Mouse (Mus musculus): Measurements from ENCODE around the gene Hpd. TPM values are rescaled to one million over a fixed set of nuclear protein-coding genes. Genes with fewer than 3 reads are reported as not detected.

Hpd gene
- total RNA-seq, 2 experiments from 2014 or later = not detected

DNA sequence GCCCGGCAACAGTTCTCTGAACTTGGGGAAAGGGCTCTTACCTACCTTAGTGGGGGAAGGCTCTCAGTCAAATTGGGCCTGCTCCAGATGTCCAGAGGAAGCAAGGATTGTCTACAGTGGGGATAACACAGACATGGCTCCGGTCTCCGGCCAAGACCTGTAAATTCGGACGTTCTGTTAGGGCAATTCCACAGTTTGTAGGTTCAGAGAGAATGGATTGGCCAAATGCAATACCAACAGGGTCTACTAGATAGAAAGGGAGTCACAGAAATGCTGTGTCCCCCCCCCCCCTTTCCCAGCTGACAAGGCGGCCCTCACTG, 44.7 kb downstream of the Hpd start:
- intact Hi-C loops (cut with DNase I) = no loop called here
- no peak for DNase-seq

DNA sequence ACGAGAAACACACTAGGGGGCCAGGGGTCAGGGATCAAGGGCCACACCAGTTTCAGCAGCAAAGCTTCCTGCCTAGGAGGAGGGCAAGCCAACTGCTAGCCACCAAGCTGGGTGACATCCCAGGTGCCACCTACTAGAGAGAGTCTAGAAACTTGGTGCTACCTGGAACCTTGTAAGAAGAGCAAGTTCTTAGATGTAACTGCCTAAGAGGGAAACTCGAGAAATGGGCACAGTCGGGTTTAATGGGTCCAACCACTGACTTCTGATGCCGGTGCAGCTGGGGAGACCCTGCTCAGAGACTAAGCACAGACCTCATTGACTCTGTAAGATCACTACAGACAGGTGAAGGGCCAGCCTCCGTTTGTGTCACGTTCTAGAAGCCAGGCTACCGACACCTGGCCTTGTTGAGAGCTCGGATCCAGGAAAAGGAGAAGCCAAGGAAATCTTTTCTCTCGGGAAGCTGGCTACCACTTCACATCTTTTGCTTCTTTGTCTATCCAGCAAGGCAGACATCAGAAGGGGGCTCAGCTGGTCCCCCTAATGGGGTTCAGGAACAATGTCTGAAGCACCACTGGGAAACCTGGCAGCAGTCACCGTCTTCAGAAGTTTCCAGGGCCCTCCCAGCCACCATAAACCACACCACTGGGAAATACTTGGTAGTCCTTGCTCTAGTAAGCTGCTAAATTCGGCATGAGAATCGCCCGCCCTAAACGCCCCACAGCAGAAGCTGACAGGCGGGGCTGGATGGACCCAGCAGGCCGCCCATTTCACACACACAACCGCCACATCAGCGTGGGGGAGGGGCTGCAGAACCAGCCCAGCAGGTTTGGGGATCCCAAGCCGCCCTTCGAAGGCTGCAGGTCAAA, 45.2 kb downstream of the Hpd start:
- intact Hi-C loops (cut with DNase I) = no loop called here
- peak; percentile 83 to 89 for DNase-seq

DNA sequence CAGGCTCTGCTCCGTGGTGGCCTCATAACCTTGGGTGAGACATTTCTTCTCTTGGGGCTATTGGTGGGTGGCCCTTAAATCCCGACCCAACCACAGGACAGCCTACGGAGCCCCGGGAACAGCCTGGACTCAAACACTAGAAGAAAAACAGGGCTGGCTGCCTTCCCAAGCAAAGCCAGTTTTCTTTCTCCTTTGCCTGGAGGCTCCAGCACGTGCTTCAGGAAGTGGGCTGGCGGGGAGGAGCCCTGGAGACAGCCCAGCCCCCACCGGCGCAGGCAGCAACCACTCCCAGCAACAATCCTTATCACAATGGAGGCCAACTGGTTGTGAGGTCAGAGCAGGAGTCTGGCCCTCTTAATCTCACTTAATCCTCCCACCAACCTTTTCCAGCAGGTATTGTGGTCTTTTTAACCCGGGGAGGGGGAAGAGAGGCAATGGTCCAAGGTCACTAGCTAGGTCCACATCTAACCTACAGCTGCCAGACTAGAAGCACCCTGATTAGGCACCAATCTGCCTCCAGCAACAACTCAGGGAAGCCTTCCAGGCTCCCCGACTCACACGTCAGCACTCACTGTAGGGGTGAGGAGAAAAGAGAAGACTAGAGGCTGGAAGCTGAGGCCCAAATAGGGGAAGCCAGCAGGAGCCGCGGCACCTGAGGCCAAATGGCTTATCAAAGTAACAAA, 46.0 kb downstream of the Hpd start:
- intact Hi-C loops (cut with DNase I) = no loop called here
- DNase-seq = peak; percentile 92 to 93

DNA sequence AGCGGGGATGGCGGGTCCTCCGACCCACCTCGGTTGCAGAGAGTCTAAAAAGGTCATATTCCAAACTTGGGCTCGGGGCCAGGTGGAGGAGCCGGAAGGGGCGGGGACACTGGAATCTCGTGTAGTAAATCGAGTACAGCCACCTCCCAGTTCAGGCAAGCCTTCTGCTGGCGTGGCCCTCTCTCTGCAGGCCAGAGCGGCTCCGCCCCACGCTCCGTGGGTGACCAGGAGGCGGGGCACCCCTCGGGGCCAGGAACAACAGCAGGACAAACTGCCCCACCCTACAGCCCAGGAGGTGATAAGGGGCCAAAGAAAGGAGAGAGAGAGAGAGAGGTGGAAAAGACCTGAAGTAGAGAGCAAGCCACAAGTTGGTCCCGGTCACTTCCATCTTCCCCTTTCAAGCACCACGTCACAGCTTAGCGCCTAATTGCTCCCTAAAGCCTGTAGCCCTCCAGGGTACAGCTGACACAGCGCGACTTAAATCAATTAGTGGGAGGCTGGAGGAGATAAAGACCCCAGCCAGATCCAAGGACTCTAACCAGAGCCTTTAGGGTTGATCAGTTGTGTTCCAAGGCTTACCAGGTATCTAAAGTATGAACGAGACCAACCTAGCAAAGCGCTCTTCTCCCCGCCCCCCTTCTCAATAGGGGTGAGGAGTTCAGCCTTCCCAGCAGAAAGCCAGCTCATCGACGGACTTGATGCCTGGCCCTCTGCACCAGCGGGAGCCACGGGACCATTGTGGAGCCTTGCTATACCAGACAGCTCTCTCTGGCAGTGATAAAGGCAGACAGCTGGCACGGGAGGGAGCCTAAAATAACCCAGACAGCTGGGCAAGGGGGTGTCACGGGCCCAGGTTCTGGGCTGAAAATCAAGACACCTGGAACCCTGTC, 46.8 kb downstream of the Hpd start:
- intact Hi-C loops (cut with DNase I) = no loop called here

DNA sequence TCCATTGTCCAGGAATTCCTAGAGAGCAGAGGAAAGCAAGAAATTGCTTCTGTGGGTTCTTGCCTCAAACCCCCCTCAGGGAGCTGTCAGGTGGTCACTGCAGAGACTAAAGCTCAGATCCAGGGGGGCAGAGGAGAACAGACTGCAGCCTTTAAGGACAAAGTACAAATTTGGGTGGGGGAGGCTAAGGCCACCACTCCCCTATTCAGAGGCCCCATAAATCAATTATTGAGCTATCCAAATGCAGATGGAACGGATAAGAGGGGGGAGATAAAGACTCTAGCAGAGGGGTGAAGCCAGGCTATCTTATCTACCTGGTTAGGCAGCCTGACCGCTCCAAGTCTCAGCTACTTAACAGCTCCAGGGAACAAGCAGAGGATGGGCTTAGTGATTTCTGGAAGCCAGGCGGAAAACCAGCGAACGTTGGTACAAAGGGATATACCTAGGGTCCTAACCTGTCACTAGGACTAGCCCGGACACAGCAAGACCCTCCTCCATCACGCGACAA, 47.6 kb downstream of the Hpd start:
- DNase-seq = no peak
- intact Hi-C loops (cut with DNase I) = no loop called here

More for the DNA sequence above, 46.8 kb downstream of the Hpd start:
- peak; percentile 90 to 92 for DNase-seq

DNA sequence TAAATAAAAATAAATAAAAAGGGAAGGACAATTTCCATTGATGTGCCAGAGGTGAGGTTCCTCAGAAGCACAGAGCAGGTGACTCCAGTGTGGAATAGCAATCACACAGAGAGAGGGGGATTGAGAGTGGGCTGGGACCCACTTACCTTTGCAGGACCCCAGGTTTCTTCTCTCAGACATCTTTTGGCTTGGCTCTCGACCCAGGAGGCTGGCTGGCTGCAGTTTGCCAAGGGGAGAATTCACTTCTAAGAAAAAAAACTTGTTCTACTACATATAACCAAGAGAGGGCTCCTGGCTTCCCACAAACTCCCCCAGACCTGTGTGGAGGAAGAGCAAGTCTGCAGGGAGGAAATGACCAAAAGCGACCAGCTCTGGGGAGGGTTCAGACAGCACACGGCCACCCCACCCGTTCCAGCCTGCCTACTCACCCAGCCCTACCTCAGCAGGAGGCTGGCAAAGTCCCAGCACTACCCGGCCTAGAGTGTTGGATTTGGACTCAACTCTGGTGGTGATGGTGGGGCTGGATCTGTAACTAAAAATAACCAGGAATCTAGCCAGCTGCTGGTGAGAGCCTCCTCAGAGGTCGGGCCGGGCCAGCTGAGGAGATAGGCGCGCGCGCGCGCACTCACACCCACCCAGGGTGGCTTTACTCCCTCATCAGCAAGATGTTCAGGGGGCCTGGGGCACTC, 48.2 kb downstream of the Hpd start:
- DNase-seq = peak; percentile 74 to 76
- intact Hi-C loops (cut with DNase I) = no loop called here

DNA sequence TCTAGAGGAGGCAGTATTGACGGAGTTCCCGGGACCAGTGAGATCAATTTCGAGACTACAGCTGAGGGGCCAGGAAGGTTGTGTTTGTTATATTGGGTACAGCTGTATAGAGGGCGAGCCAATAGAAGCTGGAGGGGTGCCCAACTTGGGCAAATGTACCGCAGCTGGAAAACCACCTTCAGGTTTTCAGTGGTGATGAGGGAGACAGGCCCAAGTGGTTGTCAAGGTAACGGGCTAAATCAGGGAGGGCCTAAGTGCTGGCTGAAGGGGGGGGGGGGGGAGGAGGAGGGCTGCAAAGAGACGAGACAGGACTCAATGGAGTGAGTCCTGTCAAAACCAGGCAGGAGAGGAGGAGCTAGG, 48.8 kb downstream of the Hpd start:
- DNase-seq = no peak
- intact Hi-C loops (cut with DNase I) = loop anchor here (1.0 kb wide), 3 partner anchors 16 to 38 kb away; no protein-coding TSS in a partner anchor

DNA sequence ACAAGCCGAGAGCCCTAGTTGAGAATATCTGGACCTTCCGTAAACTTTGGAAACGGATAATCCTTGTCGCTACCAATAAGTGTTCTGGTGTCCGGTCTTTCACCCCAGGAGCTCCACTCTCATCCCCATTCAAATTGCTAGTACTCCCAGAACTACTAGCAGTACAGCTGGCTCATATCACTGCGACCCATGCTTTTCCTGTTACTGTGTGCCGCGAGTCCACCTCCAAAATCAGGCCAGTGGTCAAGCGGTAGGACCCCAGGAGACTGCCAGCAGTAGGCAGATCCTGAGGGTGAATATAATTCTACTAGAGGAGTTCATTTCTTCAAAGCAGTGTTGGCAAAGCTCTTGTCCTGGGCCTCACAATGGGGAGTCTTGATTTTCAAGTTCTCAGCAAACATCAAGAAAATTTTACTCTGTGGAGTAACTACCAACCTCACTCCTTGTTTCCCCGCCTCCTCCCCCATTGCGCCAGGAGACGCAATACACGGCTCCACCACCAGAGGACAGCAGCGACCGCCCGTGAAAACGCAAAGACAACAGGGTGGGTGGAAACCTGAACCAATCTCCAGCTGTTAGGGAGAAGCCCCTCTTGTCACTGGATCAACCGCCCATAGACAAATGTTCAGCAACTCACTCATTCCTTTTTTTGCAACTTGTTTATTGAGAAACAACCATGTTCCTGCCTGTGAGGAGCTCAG, 49.3 kb downstream of the Hpd start:
- peak; percentile 94 for DNase-seq
- intact Hi-C loops (cut with DNase I) = loop anchor here (1.0 kb wide), 3 partner anchors 16 to 38 kb away; no protein-coding TSS in a partner anchor

DNA sequence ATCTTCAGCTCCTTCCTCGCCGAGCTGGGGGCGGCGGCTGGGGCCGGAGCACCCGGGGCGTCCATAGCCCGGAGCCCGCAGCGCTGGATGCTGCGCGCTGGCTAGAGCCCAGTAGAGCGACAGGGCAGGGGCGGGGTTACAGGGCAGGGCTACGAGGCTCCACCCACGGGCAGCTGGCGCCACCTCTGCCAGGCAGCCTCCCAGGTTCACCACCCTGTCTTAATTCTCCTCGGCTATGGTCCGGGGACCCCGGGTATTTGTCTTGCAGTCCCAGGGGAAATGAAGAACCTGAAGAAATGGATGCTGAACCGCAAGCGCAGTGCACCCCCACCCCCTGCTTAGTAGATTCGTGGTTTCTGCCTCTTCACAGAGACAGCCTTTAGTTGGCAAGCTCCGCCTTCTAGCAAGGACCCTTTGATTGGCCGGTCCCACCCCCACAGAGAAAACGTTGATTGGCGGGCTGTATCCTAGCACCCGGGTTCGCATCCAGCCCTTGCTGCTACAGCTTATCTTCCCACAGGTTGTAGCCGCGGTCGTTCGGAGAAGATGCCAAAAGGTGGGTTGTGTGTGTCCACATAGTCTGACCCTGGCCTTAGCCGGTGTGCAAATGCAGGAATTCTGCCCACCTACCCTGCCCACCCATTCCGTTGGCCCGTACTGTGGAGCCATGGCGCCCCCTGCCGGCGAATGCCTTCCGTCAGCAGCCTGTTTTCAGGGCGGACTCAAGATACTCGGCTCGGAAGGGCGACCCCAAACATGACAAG, 50.0 kb downstream of the Hpd start, which contains the start of gene Rhof:
TSS of gene Rhof (minus strand) at position 385 of the 764 bp plus-strand sequence.
- intact Hi-C loops (cut with DNase I) = loop anchor here (1.0 kb wide), 5 partner anchors 15 to 69 kb away; no protein-coding TSS in a partner anchor
- peak; percentile 86 to 91 for DNase-seq

DNA sequence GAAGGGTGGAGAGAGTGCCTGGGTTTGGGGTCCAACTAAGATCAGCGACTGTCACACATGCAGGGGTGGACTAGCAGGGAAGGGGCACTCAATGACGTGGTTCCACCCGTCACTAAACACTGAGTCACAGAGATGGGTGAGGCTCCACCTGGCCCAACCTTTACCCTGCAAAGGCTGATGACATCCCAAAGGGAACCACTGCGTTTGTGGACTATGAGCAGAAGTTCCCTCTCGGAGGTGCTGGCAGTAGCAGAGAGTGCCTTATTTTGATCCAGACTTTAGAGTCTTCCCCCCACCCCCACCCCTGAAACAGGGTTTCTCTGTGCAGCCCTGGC, 51.7 kb downstream of the Hpd start:
- DNase-seq = no peak
- intact Hi-C loops (cut with DNase I) = no loop called here

DNA sequence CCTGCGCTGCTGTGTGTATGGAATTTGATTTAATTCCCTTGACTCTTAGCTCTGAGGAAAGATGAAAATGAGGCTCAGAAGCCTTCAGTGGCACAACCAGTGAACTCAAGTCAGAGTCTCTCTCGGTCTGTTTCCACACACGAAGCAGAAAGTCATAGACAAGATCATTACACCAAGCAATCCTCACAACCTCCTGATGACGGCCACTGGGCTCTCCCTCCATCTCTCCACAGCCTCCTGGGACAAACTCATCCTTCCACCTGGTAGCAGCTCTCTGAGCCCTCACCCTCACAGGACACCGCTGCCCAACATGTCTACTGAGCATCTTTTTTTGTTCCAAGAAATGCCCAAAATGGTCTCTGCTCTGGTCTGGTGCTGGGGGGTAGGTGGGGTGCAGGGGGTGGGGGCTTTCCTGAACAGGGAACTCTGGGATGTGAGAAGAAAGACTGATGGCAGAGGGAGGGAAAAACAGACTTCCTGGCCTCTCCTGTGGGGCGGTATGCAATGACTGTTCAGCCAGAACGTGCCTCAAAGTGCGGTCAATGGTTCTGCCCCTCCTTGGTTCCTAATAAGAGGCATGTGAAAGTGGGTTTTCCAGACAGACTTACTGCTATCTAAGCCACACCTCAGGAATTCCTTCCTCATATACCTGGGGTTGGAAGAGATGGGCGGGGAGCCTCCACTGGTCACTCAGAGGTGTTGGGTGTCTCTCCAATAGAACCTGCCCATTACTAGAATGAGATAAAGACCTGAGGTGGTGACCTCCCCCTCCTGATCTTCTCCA, 52.3 kb downstream of the Hpd start:
- intact Hi-C loops (cut with DNase I) = no loop called here
- DNase-seq = no peak

DNA sequence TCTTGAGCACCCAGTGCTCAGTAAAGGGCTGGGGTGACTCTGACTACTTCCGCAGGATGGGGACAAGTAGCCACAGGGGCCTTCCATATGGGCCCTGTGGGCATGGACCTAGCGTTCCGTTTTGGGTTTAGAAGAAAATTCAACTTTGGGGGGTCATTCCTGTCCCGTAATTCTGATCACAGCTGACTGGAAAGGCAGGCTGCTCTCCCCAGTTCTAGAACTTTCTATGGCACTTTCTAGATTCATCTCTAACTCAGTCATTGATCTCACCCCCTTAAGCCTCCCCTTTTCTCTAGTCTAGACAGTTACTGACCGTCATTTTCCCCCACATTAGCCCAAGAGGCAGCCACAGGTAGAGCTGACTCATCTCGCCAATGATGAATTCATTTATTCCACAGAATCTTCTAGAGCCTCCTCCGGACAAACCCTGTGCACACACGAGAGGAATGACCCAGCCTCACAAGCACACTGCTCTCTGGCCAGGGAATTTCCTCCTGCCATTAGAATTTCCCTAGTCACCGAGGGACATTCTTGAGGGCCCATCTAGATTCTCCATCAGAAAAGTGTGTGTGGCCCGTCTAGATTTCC, 53.3 kb downstream of the Hpd start:
- intact Hi-C loops (cut with DNase I) = no loop called here

DNA sequence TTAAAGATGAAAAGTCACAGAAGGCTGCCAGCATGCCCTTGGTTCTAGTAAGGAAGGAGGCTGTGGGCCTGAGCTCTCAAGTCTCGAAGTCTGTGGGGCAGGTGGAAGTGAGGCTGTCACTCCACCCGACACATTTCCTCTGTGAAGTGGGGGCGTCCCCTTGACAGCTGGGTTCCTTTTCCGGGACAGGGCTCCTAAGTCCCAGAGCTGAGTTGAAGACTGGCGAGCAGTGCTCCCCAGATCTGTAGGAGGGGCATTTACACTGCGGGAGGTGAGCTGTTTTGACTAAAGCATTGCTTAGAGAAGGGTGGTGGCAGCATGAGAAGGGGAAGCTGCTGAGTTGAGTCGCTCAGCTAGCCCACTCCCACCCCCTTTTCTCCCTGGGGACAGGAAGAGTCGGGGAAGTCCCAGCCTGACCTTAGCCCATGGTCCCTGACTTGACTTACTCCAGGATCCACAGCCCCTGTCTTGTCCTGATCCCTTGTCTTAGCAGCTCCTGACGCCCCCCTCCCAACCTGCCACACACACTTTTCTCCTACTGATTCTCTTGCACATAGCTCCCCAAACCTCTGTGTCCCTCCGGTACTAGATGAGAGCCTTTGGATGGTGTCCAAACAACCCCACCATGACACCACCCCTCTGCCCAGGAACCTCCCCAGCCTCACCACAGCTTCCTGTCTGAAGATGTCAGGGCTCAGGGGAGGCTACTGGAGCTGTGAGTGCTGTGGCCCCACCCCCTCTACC, 53.9 kb downstream of the Hpd start:
- intact Hi-C loops (cut with DNase I) = no loop called here
- no peak for DNase-seq

More for the DNA sequence above, 53.3 kb downstream of the Hpd start:
- DNase-seq = no peak

DNA sequence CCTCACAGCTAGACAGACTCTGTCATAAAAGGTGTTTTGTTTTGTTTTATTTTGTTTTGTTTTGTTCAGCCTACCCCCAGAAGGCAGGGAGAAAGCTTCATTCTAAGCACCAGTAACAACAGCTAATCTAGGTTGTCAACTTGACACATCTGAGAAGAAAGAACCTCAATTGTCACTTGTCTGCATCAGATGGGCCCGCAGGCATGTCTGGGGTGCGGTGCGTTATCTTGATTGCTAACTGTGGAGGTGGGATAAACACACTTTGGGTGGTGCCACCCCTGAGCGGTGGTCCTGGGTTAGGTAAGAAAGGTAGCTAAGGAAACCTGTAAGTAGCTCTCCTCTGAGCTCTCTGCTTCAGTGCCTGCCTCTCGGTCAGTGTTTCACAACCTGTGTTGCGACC, 55.5 kb downstream of the Hpd start:
- intact Hi-C loops (cut with DNase I) = no loop called here
- no peak for DNase-seq

DNA sequence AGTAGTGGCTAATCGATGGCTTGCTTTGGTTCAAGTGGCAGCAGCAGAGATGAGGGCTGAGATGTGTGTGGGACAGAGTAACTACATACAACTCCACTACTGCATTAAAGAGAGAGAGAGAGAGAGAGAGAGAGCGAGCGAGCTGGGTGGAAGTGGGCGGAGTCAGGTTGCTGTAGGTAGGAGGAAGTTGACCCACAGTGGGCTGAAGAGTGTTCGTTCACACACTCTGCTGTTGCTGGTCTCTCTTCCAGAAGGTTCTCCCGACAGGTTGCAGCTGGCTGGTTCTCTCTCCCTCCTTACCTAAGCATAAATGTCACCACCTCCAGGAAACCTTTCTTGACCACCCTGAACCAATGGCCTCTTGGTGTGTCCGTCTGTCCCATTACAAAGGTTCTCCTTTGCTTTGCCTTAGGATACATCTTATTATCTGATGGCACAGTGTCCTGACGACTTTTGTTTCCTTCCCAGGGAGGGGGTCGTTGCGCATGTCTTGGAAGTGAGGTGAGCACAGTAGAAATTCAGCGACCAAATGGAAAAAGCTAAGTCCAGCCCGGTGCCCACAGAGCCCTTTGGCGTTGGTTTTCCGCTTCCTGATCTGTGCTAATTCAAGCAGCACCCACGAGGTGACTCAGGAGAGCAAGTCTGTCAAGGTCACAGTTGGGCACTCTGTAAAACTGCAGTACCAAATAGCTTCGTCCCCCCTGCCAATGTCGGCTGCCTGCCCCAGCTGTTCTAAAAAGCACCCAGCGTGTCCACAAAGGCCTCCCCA, 56.7 kb downstream of the Hpd start:
- intact Hi-C loops (cut with DNase I) = no loop called here
- no peak for DNase-seq

DNA sequence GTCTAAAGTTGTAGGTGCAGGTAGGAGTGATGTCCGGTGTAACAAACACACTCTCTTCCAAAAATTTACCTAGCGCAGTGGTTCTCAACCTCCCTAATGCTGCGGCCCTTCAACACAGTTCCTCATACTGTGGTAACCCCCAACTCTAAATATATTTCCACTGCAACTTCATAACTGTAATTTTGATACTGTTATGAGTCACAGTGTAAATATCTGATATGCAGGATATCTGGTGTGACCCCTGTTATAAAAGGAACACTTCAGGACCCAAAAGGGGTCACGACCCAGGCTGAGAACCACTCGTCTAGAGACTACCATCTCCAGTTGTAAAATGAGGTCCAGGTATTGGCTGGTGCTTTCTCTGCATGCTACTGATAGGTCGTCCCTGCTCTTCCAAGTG, 57.4 kb downstream of the Hpd start:
- intact Hi-C loops (cut with DNase I) = no loop called here
- DNase-seq = no peak
